Mouse (Mus musculus) retina, postnatal 1 day (tissue): Measurements from ENCODE around the gene Alad.
A peak's percentile ranks its signal among the peaks of the same experiment; 100 is the strongest.

Experiments used
- DNase-seq: peaks from one replicate; pipeline ENCODE4 v3.0.0-alpha.2; 2012

Gene Alad

DNA sequence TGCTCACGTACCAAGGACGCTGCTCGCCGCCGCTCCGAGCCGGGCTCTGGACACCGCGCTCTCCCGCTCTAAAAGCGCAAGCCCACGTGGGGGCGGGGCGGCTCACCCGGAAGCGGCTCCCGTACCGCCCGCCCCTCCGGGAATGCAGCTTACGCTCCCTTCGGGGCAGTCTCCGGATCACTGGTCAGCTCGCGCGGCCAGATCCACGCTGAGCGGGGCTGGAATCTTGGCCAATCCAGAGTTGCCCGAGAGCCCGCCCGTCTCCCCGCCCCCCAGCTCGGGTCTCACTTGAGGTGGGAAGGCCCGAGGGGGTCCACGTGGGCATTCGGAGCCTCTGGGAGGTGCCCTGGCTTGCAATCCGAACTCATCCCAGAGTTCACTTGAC lies at the start of gene Alad:
TSS of gene Alad (minus strand) at position 70 of the 385 bp plus-strand sequence.
- peak; percentile 93 for DNase-seq

DNA sequence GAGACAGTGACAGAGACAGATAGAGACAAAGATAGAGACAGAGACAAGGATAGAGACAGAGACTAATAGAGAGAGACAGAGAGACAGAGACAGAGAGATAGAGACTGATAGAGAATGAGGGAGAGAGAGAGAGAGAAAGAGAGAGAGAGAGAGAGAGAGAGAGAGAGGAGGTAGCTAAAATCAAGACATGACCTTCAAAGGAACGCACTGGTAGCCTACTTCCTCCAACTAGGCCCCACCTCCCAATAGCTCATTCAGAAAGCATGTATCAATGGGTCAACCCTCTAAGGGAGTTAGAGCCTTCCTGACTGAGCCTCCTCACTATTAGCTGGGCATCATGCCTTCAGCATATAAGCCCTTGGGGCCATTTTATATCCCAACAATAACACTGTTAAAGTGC lies 48.6 kb upstream of the Alad start:
- no peak for DNase-seq

DNA sequence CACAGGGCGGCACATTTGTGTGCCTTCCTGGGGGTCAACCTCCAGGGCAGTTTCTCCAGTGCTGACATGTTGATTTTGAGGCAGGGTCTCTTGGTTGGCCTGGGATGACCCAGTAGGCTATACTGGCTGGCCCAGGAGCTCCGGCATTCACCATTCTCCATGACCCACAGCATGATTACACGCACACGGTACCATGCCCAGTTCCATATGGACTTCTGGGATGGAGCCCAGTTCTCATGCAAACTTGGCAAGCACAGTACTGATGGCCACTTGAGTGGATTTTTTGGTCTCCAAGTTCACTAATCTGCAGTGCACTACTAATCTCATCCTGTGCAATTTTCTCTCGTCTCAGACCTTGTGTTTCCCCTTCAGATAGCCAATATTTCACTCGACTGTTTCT lies 48.0 kb upstream of the Alad start:
- DNase-seq: no peak

DNA sequence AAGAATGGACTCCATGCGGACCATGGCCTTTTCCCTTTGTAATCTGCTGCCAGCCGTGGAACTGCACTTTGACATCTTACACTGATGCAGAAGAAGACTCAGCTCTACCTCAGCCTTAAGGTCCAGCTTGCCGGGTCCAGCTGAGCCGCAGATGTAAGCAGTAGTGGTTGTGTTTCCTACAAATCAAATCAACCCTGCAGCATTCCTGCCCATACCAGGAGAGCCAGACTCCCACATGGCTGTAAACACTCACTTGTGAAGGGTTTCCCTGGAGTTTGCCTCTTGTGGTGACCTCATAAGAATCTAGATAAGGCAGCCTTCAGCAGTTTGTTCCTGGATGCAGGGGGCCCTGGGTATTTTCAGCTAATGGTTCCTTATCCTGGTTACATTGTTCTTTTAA lies 46.8 kb upstream of the Alad start:
- no peak for DNase-seq

DNA sequence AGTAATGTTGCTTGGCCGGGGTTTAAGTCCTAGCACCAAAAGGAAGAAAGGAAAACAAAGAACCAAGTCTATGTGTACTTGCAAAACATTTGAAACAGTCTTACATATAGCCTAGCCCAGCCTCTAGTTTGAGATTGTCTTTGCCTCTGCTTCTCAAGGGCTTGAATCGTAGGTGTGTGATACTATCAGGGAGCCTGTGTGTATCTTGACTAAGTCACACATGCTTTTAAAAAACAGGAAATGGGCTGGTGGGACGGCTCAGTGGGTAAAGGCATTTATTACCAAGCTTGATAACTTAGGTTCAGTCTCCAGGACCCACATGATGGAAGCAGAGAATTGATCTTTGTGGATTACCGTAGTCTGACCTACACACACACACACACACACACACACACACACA lies 42.3 kb upstream of the Alad start:
- DNase-seq: no peak

DNA sequence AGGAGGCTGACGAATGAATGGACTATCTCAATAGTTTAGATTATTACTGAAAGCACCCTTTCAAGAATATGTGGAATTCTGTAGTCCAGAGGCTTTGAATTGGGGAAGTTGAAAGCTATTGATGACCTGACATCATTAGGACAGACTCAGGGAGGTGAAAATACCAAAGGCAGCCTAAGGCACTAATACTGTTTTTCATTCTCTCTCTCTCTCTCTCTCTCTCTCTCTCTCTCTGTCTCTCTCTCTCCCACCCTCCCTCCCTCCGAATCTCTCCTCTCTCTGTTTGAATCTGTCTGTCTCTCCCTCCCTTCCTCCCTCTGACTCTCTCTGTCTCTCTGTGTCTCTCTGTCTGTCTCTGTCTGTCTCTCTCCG lies 41.9 kb upstream of the Alad start:
- DNase-seq: no peak

DNA sequence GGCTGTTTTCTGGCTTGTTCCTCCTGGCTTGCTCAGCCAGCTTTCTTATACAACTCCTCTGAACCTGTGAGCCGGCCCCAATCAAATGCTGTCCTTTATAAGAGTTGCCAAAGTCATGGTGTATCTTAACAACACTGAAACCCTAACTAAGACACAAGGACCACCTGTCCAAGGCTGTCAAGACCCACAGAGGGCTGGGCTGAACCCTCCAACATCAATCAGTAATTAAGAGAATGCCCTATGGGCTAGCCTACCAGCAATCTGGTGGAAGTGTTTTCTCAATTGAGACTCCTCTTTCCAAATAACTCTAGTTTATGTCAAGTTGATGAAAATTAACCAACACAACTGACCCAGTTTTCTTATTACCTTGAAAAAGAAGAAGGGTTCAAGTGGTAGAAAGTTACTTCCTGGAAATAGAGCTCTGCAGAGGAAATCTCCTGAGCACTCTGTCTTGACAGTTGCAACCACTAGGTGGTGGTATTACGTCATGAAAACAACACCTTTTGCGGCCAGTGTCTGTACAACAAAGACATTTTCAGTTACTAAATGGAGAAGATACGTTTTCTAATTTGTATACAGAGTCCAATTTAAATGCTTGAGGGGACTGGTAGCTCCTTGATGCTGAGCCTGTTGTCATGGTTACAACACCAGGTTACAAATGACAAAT lies 41.4 kb upstream of the Alad start:
- peak; percentile 90 for DNase-seq

DNA sequence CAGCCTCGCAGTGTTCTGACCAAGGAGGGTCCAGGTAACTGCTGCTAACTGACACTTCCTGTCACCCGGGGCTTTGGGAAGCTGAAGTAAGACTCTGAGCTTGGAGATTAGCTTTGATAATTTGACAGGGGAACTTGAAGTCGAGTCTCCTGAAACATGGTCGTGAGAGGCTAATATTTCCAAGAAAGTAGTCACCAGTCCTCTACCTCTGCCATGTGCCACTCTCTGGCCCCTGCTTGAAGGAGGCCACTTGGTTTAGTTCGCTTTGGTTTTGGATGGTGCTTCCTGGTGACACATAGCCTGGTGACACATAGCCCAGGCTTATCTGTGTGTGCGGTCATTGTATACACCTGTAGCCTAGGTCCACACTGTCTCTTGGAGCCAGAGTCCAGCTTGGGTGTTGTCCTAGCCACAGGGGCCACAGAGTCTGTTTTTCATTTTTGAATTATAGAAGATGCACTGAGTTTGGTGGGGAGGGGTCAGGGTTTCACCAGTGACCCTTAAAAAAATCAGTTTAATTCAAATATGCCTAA lies 40.1 kb upstream of the Alad start, which contains the start of gene Rgs3:
TSS of gene Rgs3 (plus strand) at position 51 of the 533 bp plus-strand sequence.
- DNase-seq: no peak

DNA sequence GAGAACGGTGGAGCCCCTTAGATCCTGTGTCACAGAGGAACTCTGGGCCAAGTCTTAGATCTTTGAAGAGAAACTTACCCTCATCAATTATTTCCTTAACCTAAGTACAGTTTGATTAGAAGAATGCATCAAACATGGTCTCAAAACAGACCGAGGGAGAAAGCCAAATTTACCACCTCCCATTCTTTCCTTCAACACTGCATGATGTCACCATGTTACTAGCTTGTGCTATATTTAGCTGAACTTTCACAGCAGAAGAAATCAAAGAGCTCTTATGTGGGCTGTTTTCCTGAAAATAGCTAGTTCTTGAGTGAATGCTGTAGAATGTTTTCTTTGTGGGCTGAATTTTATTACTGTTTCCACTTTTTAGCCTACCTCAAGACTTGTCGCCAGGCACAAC lies 37.7 kb upstream of the Alad start:
- no peak for DNase-seq

DNA sequence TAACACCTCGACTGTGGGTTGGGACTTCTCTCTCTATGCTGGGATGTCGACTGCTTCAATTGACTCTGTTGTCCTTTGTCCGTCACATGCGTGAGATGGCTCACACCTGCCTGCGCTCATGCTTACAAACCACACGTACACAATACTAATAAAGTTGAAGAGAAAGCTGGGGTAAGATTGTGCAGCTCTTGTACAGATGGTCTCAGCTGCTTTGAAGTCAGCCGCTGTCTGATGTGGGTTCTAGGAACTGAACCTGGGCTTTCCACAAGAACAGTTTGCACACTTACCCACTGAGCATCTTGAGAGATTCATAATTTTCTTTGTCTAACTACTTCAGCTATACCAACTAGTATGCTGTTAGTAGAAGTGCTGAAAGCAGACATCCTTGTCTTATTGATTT lies 32.2 kb upstream of the Alad start:
- DNase-seq: no peak

DNA sequence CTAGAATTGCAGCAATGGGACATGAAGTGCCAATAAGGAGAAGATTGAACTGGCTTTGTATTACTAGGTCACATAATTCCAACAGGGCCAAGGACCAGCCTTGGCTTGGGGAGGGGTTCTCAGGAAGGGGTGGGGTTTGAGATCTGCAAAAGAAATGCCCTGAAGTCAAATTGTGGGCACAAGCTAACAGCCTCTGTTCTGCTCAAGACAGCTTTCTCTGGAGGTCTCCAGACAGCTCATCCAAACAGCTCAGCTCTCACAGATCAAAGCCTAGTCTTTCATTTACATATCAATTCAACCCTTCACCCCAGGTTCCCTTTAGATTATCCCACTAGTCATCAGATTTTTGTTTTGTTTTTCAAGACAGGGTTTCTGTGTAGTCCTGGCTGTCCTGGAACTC lies 25.1 kb upstream of the Alad start:
- DNase-seq: no peak

DNA sequence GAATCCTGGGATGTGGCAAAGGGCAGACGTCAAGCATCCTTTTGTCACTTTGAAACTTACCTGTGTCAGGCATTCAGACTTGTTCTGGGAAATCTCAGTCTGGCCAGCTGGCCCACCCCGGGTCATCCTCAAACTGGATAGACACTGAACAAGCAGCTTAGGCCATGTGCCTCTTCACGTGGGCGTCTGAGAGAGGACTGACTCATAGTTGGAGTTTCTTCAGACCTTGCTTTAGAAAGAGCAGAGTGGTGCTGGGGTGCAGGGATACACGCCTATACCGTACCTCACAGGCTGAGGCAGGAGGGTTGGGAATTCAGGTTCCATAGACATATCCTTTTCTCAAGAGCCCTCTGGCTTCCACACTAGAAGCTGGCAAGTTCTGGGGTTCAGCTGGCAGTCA lies 24.1 kb upstream of the Alad start:
- DNase-seq: no peak

DNA sequence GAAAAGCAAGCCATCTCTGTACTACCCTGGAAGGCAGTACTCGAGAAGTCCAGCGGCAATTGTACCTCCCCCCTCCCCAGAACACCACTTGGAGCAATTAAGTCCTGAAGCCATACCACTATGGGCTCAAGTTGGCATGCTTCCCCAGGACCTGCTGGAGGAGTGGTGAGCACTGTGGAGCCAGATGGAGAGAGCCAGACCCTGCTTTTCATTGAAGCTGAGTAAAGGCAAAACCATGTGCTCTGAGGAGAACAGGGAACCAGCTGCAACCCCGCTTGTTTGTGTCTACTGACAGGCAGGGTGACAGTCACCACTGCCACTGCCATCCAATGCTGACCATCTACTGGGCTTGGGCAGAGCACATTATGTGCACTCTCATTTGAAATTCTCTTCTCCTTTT lies 22.1 kb upstream of the Alad start:
- no peak for DNase-seq

DNA sequence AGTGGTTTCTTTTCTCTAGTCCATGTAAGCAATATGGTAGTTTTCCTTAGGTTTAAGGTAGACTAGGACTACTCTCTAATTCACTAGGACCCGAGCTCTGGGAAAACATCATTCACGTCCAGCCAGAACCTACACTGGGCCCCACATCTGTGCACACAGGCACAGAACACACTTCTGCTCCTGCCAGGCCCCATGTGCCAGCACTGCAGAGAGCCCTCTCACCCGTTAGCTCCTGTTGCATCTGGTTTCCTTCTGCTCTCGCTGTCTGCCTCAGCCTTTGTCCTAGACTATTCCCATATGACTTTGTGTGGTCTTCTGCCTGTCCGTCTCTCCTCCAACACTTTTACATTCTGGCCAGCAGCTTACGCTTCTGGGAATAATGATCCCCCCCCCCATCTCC lies 14.0 kb upstream of the Alad start:
- no peak for DNase-seq

DNA sequence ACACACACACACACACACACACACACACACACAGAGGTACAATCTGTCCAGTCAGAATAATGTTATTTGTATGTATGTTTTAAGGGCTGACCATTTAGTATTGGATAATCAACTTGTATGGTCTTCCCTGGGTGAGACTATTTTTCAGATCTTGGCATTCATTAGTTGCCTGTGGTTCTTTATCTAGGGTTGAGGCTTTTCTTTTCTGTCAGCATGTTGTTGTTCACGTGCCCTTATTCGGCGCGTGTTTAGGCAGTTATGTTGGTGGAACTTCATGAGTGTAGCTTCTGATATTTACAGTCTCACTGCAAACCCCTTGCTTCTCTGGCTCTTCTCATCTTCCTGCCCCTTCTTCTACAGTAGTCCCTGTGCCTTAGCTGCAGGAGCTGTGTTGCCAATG lies 7.9 kb upstream of the Alad start:
- DNase-seq: no peak

DNA sequence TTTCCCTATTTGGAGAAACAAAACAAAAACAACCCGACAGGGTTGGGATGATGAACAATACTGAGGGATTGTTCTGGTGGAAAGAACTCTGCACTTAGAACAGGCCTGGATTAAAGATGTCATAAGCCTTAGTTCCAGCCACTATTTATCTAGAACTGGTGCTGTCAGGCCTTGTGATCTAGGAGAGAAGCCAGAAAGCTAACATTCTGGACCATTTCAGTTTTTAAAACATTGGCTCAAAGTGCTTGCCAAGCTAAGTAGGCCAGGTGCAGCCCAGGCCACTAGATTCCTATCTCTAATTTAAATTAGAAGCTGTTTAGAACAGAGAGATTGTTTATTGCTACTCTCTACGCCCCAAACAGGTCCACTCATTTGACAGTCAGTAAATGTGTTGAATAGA lies 6.5 kb upstream of the Alad start:
- no peak for DNase-seq

DNA sequence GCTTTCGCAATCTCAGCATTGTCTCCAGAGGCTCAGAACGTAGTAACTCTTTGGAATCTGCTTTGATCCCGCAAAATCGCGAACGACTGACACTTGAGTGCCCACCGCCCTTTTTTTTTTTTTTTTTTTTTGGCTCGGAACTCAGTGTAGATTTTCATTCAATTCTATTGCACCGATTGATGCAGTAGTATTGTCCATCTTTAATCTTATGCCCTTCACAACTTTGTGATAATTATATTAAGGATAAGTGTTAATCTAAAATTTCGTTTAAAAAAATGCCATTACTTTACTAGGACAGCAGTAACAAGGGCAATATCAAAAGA lies 5.7 kb upstream of the Alad start:
- DNase-seq: no peak

DNA sequence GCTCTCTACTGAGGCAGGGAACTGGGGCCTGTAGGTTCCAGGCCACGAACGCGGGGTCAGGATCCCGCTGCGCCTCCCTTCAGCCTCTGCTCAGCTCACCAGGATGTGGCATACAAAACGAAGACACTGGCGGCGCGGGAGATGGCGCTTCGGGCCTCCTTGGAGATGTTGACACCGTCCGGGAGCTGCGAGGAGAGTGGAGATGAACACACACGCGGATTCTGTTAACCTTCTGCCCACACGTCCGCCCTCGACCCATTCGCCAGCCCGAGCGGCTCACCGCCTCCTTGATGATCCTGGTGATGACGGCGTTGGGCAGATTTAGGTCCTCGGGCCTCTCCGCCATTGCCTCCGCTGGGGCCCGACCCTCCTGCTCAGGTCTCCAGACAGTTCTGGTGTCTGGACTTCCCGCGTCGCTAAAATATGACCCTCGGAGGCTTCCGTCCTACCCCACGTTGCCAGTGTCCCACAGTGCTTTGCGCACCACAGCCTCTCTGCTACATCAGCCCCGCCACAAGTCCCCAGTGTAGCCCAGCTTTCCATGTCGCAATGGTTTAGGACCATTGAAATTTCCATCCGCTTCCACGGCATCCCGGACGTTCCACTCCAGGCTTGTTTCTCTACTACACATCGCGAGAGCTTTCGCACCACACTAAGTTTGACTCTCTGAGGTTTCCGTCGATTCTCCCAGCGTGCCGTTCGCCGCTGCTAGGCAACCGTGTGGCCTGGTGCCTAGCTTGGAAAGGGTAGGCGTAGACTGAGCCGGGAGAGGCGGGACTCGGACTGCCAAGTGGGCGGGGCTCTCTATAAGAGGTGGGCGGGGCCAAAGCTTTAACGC lies 5.2 kb upstream of the Alad start, which contains the start of the genes Pole3 and 4933430I17Rik:
TSS of gene Pole3 (minus strand) at position 418 of the 838 bp plus-strand sequence.
TSS of gene 4933430I17Rik (plus strand) at position 719 of the 838 bp plus-strand sequence.
- DNase-seq: peak; percentile 99

DNA sequence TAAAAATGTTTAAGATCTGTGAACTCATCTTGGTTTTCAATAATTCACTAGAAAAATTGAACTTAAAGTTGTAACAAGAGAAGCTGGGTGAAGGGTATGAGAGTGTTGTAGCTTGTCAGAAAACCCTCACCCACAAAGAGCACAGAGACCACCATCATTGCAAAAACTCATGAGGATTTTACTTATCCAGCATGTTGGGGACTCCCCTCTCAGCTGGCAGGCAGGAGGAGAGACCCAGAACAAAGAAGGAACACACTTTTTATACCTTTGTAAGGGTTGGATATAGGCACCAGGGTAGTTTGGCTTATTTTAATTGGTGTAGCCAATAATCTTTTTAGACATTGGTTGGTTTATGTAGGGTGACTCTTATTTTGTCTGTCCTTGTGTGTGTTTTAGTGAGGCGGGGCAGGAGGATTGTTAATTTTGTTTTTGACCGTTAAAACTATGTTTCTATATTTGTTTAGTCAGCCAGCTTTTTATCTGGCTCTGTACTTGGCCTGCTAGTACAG lies 1.2 kb upstream of the Alad start:
- DNase-seq: no peak

DNA sequence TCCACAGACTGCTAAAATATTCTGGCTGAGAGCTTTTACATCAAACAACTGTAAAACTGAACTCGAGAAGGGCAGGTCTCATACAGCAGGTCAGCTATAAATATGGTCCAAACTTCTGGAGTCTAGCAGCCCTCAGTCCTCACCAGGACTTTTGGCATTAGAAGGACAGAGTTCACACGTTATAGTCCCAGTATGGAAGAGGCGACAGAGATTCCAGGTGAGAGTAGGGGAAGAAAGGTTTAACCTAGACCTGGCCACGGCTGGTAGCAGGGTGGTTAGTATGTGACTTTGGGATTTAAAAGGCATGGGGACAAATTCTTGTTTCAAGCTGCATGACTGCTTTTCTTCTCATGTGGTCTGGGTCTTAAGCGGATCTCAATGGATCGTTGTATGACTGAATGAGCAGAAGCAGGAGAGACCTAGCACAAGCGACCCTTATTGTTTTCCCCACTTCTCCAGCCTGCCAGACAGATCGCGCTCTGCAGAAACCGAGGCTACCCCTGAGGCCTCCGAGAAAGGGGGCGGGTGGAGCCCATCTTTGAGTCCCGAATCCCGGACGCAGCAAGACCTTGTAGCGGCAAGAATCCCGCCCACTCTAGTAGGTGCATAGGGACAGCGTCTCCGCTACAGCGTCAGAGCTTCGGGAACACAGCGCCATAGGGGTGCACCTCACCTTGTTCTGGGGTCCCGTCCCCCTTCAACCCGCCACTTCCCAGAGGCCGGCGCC lies 433 bp downstream of the Alad start:
- DNase-seq: no peak

DNA sequence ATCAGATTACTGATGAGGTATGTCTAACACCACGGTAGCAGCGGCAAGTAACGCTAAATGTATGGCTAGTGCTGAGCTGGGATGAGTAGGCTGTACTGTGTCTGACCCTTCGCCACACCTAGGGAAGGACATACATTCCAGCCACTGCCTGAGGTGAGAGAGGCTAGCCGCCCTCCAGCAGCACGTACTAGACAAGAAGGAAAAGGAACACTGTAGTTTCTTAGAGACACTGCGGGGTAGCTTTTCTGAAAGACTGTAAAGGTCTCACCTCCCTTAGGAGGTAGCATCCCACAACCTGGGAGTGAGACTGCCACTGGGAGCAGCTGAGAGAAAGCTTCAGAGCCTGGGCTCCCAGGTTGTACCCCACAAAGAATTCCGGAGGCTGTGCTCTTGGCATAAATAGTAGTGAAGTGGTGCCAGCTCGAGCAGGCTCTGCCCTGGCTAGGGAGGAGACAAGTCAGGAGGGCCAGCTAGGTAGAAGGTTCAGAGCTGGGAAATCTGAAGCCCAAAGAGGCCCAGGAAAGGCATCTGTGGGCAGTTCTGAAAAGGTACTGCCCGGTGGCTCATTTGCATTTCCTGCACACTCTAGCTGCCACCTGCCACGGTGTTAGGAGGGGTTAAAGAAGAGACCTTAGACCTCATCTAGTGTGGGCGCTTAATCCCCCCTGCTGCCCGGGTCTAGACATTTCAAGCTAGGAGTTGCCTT lies 1.1 kb downstream of the Alad start:
- peak; percentile 34 for DNase-seq

DNA sequence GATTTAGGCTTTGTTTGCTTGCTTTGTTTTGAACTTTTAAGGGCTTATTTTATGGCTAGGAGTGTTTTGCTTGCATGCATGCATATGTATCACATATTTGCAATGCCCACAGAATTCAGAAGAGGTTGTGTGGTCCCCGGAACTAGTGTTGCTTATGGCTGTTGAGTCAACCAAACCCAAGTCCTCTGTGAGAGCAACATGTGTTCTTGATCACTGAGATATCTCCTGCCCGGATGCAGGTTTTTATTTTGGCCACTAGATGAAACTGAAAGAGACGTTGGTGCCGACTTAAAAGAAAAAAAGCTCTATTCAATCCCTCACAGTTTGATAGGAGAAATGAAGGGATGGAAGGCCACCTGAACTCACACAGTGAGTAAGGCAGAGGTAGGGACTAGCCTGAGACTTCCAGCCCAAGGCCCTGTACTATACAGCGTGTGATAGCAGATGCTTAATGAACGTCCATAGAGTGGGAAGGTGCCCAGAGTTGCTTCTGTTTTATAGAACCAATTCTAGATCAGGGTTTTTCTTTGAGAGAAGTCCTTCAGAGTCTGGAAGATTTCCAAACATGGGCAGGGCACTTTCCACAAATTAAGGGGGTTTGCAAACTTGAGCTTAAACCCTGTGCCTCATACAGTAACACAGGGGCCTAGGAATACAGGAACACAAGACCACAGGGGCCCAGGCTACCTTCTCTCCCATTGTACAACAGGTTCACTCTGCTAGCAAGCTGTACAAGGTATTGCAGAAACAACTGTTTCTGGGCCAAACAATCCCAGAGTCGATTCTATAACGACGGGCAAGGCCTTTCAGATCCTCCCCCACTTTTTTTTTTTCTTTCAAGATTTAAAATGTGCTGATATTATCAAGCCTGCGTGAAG lies 1.9 kb downstream of the Alad start:
- no peak for DNase-seq
